Mouse (Mus musculus): ENCODE data around the gene Esrrg.

Esrrg gene

DNA sequence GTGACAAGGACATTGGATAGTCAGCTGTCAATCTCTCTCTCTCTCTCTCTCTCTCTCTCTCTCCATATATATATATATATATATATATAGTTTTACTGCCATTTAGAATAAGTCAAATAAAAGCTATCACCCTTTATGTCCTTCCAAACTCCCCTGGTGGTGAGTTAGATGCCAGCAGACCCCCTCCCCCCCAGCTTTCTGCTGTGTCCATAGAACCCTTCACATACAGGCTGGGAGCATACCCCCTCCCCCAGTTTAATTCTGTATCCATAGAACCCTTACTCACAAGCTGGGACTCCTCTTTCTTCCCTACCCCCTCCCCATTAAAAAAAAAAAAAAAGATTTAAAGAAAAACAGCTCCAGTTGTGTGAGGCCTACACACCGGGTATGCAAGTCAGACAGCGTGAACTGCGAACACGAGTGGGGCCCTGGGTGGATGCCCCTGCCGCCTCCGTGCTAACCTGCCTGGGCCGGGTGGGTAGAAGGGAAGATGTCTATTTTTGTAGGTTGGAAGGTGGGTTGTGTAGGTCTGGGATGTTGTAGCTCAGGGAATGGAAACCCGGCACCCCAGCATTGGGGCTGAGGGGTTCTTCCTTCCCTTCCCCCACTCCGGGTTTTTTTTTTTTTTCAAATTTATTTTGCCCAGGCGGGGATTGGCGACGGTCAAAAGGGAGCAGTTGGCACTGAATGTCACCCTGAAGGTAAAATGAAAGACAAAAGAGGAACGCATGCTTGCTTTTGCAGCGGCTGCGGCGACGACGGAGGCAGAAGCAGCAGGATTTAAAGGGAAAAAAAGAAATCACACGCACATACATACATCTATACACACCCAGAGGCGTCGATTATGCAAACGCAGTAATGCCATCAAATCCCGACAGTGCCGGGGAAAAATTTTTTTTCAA is 42.4 kb downstream of the Esrrg start:
- no peak for DNase-seq

DNA sequence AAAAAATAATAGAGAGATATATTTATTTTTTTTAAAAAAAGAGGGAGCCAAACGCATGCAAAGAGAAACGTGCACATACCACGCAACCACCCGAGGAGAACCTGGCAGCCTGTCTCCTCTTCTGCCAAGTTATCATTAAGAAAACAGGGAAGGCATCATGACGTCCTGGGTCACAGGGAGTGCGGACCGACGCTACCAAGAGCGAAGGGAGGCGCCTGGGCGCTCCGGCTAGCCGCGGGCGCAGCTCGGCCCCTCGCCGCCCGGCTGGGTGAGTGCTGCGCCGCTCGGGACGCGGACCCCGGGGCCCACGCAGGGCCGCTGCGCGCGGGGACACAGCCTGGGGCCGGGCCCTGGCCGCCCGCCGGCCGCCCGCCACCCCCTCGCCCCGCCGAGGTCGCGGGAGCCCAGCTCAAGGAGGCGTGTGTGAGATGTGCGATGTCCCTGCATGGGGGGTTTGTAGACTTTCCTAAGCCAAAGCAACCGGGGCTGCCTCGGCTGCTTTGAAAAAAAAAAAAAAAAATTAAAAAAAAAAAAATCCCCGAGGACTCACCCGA is 43.2 kb downstream of the Esrrg start:
- peak; percentile 66 for DNase-seq

DNA sequence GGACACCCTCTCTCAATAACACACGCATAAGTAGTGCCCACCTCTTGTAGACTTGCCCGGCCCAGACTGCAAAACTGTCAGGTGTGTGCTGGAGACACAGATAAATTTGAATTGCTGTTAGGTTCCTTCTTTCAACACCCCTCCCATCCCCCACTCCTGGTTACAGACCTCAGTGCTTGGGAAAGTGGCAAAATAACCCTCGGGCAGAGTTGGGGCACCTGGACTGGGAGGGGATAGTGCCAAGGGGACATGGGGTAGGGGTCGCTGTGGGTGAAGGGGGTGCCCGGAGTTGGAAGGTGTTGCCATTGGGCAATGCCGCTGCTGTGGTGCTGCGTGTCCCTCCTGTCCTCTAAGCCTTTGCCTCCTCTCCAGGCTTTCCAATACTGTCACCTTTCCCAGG is 43.9 kb downstream of the Esrrg start:
- DNase-seq: peak; percentile 24

DNA sequence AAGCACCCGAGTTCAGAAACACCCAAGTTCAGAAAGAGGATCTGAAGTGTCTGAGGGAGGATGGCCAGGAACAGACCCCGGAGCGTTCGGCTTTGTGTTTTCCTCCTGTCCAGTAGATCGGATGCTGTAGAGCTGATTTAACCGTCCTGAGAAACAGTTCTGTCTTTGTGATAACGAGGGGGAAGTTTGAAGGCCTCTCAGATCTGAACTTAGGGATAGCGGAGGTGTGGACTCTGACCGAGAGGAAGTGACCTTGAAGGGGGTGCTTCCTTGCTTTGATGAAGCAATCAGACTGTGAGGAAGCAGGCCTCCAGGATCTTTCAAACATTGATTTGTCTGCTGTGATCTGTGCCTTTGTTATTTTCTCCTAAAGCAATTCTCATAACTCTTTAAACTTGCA is 44.8 kb downstream of the Esrrg start:
- DNase-seq: peak; percentile 40

- peak; percentile 37 for DNase-seq
Measured at GRCm38 (mm10) chr1:187660963-187661362, 52.4 kb downstream of the Esrrg start.

DNA sequence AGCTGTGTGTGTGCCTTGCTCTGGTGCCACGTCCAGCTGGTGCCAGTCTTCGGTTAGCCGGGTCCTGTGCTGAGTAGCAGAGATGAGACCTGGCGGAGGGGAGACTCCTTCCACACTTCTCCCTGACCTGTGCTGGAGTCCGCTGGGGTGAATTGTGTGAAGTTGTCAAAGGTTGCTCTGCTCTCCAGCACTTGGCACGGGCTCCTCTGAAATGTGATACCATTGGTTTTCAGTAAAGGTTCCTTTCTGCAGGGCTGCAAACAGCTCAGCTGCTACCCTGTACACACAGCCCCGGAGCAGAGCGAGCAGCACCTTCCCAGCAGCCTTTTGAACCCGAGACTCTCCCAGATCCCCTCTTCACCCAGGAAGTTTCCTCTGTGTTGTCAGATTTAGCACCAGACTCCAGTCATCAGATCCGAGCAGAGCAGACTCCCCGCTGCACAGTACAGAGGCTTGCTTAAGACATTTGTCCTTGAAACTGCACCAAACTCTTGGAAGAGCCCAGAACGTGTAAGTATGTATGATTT is 53.6 kb downstream of the Esrrg start:
- DNase-seq: peak; percentile 84

- peak; percentile 67 for DNase-seq
Measured at GRCm38 (mm10) chr1:187663376-187663775, 54.8 kb downstream of the Esrrg start.

DNA sequence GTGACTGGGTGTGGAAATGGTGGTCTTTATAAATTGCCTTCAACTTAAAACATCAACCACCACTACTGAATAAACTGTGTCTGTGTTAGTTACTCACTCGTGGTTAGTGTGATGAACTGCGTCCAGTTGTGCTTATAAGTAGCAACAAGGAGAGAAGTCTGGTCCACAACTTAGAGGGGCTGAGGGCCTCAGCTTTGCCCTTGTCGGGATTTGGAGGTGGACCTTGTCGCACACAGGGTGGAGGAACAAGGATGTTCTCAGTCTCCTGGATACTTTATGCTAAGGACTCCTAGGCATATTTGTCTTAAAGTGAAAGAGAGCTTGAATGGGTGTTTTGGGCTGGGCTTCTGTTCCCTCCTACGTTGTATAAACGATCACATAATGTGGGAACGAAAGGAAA is 55.7 kb downstream of the Esrrg start:
- no peak for DNase-seq

GRCm38 (mm10) chr1:187665901-187666600 is 57.5 kb downstream of the Esrrg start:
- no peak for DNase-seq

DNA sequence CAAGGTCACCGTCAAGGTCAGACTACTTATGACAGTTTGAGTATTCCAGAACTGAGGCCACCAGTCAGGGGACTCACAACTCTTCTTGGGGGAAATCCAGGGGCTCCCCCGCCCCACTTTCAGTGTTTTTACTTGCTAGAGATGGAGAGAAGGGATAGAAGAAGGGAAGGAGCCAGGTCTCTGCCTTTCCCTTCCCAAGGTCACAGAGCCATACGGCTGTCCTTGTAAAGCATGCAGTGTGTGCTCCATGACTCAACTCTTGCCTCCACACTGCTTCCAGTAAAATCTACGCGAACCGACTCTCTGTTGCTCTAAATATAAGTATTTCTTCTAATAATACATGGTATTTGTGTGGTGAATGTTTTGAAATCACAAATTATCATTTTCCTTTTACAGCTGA is 61.2 kb downstream of the Esrrg start:
- DNase-seq: no peak

DNA sequence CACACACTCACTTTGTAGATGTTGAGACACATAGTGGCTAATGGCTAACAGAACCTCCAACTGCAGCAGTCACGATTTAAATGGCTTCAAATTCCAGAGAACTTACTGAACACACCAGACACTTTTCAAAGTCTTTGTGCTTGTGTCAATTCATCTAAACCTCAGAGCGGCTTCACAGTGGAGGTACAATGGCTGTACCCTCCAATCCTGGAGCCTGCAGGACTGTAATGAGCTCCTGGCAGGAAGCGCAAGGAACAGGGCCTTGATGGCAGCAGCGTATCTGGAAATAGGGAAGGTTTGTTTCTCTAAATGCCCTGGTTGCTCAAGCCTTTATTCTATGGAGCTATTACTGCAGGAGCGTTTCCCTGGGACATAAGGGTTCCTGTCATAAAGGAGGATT is 63.9 kb downstream of the Esrrg start:
- DNase-seq: no peak

GRCm38 (mm10) chr1:187674771-187675186 is 66.2 kb downstream of the Esrrg start:
- DNase-seq: no peak

- no peak for DNase-seq
Measured at GRCm38 (mm10) chr1:187676626-187677025, 68.0 kb downstream of the Esrrg start.

DNA sequence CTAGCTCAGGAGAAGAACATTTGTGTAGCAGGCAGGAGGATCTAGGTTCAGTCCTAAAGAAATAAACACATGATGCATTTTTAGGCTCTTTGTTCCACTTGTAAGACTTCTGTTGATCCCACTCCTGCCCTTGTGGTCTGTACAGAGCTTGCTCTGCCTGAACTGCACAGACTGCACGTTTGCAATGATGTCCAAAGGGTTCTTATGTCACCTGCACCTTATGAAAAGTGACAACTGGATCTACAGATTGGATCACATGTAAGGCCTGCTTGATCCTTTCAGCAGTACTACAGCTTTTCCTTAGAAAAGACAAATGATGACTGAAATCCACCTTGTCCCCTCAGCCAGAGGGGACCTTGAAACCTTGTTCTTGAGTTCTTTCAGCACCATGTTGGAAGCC is 70.7 kb downstream of the Esrrg start:
- no peak for DNase-seq

- DNase-seq: no peak
Measured at GRCm38 (mm10) chr1:187684519-187684918, 75.9 kb downstream of the Esrrg start.

GRCm38 (mm10) chr1:187691846-187692525 is 83.4 kb downstream of the Esrrg start:
- peak; percentile 65 for DNase-seq

- DNase-seq: no peak
Measured at GRCm38 (mm10) chr1:187694865-187695264, 86.3 kb downstream of the Esrrg start.

DNA sequence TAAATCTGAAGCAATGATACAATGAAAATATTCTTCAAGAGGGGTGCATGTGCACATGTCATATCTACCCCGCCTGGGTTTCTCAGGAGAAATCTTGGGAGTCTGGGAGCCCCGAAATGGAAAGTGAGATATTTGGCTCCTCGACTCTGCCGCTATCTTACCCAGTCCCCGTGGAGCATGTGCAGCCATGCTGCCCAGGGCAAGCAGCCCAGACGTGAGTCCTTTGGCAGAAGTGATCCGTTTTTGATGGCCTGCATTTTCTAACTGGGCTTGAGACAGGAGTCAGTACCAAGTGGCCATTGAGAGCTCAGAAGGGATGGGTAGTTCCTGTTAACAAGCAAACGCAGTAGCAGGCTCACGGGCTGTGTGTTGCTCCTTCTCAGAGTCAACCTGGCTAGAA is 89.6 kb downstream of the Esrrg start:
- DNase-seq: no peak

- no peak for DNase-seq
Measured at GRCm38 (mm10) chr1:187700963-187701362, 92.4 kb downstream of the Esrrg start.

GRCm38 (mm10) chr1:187704921-187705320 is 96.3 kb downstream of the Esrrg start:
- no peak for DNase-seq

DNA sequence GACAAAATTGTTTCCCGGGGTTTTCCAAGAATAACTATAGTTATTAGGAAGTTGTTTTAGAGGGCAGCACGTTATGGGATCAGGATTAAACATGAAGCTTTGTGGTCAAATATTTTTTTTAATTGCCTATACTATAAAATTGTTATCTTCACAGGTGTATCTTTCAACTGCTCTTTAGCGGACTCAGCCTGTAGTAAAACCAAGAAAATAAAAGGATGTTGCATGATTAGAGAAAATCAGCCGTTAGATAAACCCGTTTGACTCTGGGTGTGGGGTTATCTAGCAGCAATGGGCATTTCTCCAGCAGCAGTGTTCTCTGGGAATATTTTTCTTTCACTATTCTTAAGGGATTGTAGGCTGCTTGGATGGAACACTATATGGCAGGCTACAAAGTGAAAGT is 96.8 kb downstream of the Esrrg start:
- no peak for DNase-seq

DNA sequence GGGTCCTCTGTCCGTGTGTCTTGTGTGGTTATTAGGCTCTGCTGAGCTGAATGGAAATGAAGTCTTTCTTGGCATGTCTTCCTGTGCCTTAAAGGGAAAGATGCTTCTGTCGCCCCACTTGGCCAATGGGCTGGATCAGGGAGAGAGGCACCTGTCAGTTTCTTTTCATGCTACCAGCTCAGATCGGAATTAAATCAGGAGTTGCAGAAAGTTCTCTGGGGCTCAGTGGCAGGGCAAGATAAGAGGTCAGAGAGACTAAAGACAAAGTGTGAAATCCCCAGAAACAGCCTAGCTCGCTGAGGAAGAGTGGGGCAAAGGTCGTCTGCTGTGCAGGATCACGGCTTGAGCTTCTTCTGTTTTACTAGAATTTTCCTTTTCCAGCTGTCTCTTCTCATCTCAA is 97.5 kb downstream of the Esrrg start:
- peak; percentile 30 for DNase-seq

GRCm38 (mm10) chr1:187707176-187707575 is 98.6 kb downstream of the Esrrg start:
- no peak for DNase-seq
